Mouse (Mus musculus): ENCODE results near the gene Bin2. TPM values are rescaled to one million over a fixed set of nuclear protein-coding genes. Genes with fewer than 3 reads are reported as not detected.

The Bin2 gene
- total RNA-seq, 4 experiments from 2014 or later = 0.36 to 0.40 TPM; not detected in 2

DNA sequence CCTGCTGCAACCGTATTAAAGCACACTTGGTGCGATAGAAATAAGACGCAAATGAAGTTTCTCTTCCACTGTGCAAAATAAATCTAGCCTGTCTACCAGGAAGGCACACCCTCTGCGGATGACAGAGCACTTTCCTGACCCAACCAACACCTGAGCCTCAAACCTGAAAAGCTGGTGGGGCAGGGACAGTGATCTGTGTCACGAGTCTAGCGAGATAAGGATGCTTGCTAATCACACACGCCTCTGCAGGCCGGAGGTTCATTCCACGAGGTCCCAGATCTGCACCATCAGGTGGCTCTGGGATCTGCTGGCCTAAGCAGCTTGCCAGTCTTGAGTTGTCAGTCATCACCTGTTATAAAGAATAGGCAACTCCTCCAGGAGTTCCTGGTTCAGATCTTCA is 17.7 kb downstream of the Bin2 start:
- DNase-seq (ENCODE audit: low spot score in 2 of 2) = no peak

- DNase-seq (ENCODE audit: low spot score in 2 of 2) = no peak
Measured at GRCm38 (mm10) chr15:100650111-100650510, 19.2 kb downstream of the Bin2 start.

- no peak for DNase-seq (ENCODE audit: low spot score in 2 of 2)
Measured at GRCm38 (mm10) chr15:100646161-100646560, 23.2 kb downstream of the Bin2 start.

- DNase-seq (ENCODE audit: low spot score in 2 of 2) = no peak
Measured at GRCm38 (mm10) chr15:100642451-100642850, 26.9 kb downstream of the Bin2 start.

DNA sequence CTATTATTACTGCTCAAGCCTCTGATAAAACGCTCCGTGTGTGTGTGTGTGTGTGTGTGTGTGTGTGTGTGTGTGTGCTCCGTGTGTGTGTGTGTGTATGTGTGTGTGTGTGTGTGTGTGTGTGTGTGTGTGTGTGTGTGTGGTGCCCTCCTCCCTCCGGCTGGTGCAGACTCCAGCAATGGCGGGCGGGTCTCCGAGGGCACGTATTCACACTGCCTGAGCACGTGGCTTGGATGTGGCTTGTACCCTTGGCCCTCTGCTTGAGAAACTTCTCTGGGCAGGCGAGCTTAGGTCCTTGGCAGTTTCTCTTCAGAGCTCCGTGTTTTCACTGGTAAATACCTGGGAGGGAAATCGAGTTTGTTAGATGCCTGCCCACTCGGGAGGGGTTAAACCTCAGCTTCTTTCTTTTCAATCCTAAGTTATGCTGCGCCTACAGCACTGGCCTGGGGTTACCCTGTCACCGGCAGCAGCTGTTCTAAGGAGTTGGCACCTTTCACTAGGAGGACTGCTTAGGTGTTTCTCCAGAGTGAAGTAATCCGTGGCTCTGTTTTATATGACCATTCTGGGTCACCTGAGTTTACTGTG is 28.0 kb downstream of the Bin2 start:
- no peak for DNase-seq (ENCODE audit: low spot score in 2 of 2)

- no peak for DNase-seq (ENCODE audit: low spot score in 2 of 2)
Measured at GRCm38 (mm10) chr15:100639972-100640750, 29.2 kb downstream of the Bin2 start.

- DNase-seq (ENCODE audit: low spot score in 2 of 2) = no peak
Measured at GRCm38 (mm10) chr15:100637661-100638060, 31.7 kb downstream of the Bin2 start.

DNA sequence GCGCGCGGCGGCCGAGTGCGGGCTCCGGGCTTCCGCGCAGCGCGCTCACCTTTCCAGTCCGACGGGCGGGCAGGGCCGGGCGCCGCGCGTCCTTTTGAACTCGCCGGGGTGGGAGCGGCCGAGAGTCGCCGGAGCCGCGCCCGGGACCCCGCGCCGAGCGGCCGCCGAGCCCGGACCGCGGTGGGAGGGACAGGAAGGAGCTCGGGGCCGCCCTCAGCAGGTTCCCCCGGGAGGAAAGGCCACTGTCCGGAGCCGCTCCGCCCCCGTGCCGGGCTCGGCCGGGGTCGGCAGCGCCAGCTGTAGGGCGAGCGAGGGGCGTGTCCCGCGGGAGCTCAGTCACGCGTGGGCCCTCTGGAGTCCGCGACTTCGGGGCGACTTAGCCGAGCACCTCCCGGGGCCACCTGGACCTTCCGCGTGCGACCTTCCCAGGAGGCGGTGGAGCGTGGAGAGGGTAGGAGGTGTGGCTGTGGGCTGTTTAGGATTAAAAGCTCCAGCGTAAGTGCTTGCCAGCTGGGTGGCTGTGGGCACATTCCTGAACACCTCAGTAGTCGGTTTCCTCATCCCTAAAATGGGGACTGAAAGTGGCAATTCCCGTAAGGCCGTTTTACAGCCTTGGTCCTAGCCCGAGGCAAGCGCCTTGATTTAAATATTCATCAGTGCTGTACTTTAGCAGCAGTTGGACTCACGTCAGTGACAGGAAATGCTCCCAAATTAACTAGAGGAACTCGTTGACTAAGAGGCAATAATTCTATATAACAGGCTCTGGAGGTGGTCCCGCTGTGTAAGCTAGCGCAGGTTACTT is 32.5 kb downstream of the Bin2 start, which contains the start of gene Smagp:
Smagp (minus strand) TSS at position 241 of the 802 bp plus-strand sequence.
- DNase-seq (ENCODE audit: low spot score in 2 of 2) = no peak

- DNase-seq (ENCODE audit: low spot score in 2 of 2) = no peak
Measured at GRCm38 (mm10) chr15:100635851-100636645, 33.3 kb downstream of the Bin2 start.

DNA sequence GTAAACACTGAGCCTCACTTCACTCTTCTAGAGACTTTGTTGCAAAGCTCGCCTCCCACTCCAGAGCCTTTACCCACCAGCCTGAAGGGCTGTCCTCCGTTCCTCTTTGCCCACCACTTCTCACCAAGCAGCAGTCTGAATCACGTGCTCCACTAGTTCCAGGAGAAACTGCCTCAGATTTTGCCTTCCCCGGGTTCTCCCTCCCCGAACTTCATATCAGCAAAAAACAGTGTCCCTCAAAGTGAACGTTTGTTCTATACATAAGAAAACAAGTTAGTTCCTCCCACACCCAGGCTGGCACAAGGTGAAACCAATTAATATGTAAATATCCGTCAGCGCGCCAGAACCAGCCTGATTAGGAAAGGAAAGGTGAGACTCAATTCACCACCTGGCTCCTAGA is 34.1 kb downstream of the Bin2 start:
- no peak for DNase-seq (ENCODE audit: low spot score in 2 of 2)

GRCm38 (mm10) chr15:100633341-100633740 is 36.0 kb downstream of the Bin2 start:
- no peak for DNase-seq (ENCODE audit: low spot score in 2 of 2)

DNA sequence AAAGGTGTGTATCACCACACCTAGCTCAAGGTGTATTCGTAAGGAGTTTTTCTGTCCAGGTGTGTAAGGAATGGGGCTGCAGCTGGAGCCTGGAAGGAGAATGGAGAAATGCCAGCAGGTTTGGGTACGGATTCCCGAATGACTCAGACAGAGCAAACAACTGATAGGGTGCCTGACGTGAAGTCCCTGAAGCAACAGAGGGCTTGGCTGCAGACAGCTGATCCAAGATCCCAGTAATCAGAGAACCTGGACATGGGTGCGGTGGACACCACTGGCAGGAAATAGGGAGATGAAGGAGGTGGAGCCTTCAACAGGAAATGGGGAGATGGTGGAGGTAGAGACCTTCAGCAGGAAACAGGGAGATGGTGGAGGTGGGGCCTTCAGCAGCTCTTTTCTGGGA is 37.0 kb downstream of the Bin2 start:
- DNase-seq (ENCODE audit: low spot score in 2 of 2) = no peak

DNA sequence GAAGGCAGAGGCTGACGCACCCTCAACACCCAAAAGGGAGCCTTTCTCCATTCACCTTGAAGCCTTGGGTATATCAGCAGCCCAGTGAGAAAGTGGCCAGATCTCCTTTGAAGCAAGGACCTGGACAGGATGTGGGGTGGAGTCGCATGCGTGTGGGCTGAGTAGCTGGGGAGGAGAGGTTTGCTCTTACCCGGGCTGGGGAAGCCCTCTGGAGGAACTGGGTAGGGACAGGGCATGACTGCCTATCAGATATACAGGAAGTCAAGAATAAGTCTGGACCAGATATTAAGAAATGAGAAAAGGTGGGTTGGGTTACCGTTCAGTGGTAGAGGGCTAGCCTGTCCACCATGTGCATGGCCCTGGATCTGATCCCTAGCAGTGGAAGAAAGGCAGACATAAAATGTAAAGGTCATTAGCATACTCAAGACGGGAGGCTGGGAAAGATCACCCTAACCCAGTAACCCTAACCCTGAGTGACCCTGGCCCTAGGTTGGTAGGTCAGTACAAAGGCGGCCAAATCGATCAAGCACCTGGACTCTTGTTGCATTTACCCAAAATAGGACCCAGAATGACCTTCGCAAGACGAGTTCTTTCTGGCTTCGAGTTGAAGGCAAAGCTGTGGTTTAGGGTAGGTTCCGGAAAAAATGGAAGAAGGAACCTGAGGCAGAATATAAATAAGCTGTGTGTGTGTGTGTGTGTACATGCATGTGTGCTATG is 37.7 kb downstream of the Bin2 start:
- no peak for DNase-seq (ENCODE audit: low spot score in 2 of 2)

- DNase-seq (ENCODE audit: low spot score in 2 of 2) = no peak
Measured at GRCm38 (mm10) chr15:100630126-100630525, 39.2 kb downstream of the Bin2 start.

DNA sequence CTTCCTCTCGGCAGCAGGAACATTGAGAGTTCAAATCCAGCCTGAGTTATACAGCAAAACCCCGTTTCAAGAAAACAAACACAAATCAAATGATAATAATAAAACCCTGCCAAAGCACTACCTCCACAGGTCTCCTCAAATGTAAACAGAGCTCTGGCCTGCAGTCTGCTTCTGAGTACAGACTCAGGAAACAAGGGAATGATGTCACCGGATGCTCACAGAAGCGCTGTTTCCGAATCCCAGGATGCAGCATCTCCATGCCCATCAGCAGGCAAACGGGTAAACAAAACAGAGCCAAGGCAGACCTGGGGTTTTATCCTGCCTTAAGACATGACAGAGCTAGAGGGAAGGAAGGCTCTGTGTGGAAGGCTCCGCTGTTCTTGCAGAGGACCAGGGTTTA is 40.6 kb downstream of the Bin2 start:
- no peak for DNase-seq (ENCODE audit: low spot score in 2 of 2)

DNA sequence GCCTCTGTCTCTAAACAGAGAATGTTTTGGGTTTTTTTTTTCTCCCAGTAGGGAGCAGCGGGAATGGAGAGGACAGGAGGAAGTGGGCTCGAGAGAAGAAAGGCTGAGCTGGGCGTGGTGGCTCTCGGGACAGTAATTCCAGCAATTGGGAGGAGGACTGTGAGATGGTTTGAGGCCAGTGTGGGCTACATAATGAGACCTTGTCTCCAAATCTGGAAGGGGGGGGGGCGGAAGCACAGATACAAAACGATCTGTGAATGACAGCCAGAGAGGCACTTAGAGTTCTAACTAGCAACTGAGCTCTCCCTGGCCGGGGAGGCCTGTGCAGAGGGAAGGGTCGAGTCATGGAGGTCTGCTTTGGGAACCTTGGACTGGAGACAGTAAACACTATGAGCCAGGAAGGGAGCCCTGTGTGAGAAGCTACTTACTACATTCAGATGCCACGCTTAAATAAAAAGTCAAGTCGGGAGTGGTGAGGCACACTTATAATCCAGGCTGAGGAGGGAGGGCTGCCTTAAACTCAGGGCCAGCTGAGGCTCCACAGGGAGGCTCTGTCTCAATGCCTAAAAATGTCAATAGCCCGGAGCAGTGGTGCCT is 41.5 kb downstream of the Bin2 start:
- DNase-seq (ENCODE audit: low spot score in 2 of 2) = no peak

DNA sequence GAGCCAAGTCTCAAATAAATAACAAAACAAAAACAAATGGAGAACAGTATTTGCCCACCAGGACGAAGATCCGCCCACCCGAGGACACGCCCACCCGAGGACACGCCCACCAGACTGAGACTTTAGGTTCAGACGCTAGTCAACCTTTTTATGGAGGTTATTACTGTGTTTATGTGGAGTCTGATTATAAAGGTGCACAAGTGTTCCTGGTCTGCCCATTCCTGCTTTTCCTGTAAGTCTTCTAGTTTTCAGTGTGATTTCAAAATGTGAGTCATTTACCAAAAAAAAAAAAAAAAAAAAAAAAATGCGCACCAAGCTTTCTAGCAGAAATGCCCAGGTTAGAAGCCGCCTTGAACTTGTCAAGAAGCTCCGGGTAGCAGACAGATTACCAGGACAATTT is 42.1 kb downstream of the Bin2 start:
- no peak for DNase-seq (ENCODE audit: low spot score in 2 of 2)

DNA sequence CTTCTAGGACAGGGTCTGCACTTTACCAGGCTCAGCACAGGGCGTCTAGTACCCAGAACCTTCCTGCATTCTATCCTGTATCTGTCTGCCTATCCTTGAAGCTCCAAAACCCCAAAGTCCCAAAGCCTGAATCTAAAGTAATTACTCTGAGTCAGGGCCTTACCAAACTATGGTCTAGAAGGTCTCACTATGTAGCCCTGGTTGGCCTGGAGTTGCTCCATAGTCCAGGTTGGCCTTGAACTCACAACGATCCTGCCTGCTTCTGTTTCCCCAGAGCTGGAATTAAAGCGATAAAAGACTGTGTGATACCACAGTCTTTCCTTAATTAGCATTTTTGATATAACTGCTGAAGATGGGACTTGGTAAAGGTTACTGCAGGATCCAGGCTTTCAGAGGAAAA is 44.9 kb downstream of the Bin2 start:
- DNase-seq (ENCODE audit: low spot score in 2 of 2) = no peak

- DNase-seq (ENCODE audit: low spot score in 2 of 2) = no peak
Measured at GRCm38 (mm10) chr15:100623754-100624153, 45.6 kb downstream of the Bin2 start.

DNA sequence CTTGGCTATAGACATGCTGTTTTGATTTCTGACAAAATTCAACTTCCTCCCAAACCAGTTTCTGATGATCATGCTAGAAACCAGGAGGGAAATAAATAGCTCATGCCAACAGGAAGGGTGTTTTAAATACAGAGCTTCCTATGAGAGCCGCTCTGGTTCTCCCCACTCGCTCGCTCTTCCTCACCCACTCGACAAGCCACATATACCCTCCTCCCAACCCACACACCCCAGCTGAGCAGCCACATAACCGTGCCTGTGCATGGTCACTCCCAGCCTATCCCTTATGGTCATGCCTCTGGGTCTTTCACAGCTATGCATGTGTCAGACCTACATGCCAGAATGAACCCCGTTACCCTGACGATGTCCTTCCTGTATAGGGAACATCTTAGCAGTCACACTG is 47.2 kb downstream of the Bin2 start:
- no peak for DNase-seq (ENCODE audit: low spot score in 2 of 2)
